Mouse (Mus musculus) liver, embryonic 15.5 days (tissue): ENCODE results near the gene Notch3. TPM values are rescaled to one million over a fixed set of nuclear protein-coding genes. Genes with fewer than 3 reads are reported as not detected.

Source experiments
- ATAC-seq: fragments of 200-750 bp; cut with Nextera tagmentation; 2 replicates; pipeline ENCODE4 v1.8.0; 2017; ENCODE audit warnings: moderate number of reproducible peaks, mild to moderate bottlenecking, moderate library complexity; ENCODE audit not compliant: insufficient read depth
- H3K27ac ChIP-seq: fragments of 300-500 bp; sonication (generic); replicated peaks from 2 replicates; pipeline ENCODE4 v1.5.1; 2015; ENCODE audit warnings: mild to moderate bottlenecking, inconsistent platforms
- H3K27me3 ChIP-seq: fragments of 300-500 bp; sonication (generic); 2 replicates; pipeline ENCODE4 v1.6.1; 2015; ENCODE audit warnings: mild to moderate bottlenecking, inconsistent platforms
- H3K36me3 ChIP-seq: fragments of 300-500 bp; sonication (generic); replicated peaks from 2 replicates; pipeline ENCODE4 v1.6.1; 2015; ENCODE audit warnings: moderate library complexity, mild to moderate bottlenecking, inconsistent platforms
- H3K4me1 ChIP-seq: fragments of 300-500 bp; sonication (generic); replicated peaks from 2 replicates; pipeline ENCODE4 v1.6.1; 2015; ENCODE audit warnings: inconsistent platforms
- H3K4me2 ChIP-seq: fragments of 300-500 bp; sonication (generic); 2 replicates; pipeline ENCODE4 v1.6.1; 2015; ENCODE audit warnings: moderate library complexity, mild to moderate bottlenecking, inconsistent platforms
- H3K4me3 ChIP-seq: fragments of 300-500 bp; sonication (generic); replicated peaks from 2 replicates; pipeline ENCODE4 v1.5.1; 2015; ENCODE audit warnings: mild to moderate bottlenecking, inconsistent platforms
- H3K9ac ChIP-seq: fragments of 300-500 bp; sonication (generic); 2 replicates; pipeline ENCODE4 v1.6.1; 2015; ENCODE audit warnings: moderate library complexity, mild to moderate bottlenecking, inconsistent platforms
- H3K9me3 ChIP-seq: fragments of 300-500 bp; sonication (generic); replicated peaks from 2 replicates; pipeline ENCODE4 v1.6.1; 2016; ENCODE audit warnings: inconsistent platforms
- WGBS: fragments of 180-500 bp; shearing (Covaris S2); methylation state at CpG from one replicate; pipeline ENCODE4 v1.1.7; 2015; ENCODE audit warnings: mixed read lengths; ENCODE audit not compliant: insufficient replicate concordance; 5-methylcytosine and 5-hydroxymethylcytosine counted together
- polyA plus RNA-seq: library from polyadenylated mRNA; unstranded; fragments of >200 nt; fragmentation: Nextera tagmentation; extraction: Ambion mirVana; gene quantifications from 2 replicates; pipeline ENCODE4 v1.2.1, GENCODE M21; 2015

Gene Notch3
- polyA plus RNA-seq, 1 experiment from 2014 or later = 0.50 TPM

DNA sequence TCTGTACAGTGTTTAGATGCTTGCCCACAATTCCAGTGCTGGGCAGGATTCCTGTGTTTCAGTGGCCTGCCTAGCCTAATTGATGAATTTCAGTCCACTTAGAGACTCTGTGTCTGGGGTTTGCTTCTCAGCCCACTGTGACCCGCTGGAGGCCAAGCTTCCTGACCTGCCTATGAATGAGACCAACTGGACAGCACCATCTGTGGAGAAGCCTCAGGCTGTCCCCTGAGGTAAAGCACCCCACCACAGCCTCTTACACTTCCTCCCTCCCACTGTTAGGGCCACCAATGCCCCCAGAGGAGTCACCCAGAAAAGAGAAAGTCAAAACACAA lies 75.7 kb downstream of the Notch3 start:
- Histone ChIP-seq H3K4me2 (peak overlapping the region; percentile 81), H3K4me3 (peak overlapping the region; percentile 56), H3K27ac (peak overlapping the region; percentile 96), H3K27me3 (no peaks in the 10 kb centered on the region), H3K4me1 (peaks cover 53% of the 10 kb centered on the region), H3K9ac (peak overlapping the region; percentile 59), H3K9me3 (no peaks in the 10 kb centered on the region), H3K36me3 (no peaks in the 10 kb centered on the region)
- 19% methylated on average over 1 of the region's 1 CpGs for WGBS
- no peak for ATAC-seq

GRCm38 (mm10) chr17:32087069-32087468 lies 79.6 kb downstream of the Notch3 start:
- no peak overlapping the region for H3K27ac ChIP-seq
- no peaks in the 10 kb centered on the region for H3K27me3 ChIP-seq
- H3K36me3 ChIP-seq = no peaks in the 10 kb centered on the region
- 88% methylated on average over 2 of the region's 2 CpGs for WGBS
- no peaks in the 10 kb centered on the region for H3K9me3 ChIP-seq
- no peak for ATAC-seq
- no peak overlapping the region for H3K4me3 ChIP-seq
- H3K9ac ChIP-seq = no peak overlapping the region
- H3K4me1 ChIP-seq = peaks cover 34% of the 10 kb centered on the region
- no peak overlapping the region for H3K4me2 ChIP-seq

GRCm38 (mm10) chr17:32083351-32083750 lies 83.3 kb downstream of the Notch3 start:
- WGBS = 84% methylated on average over 2 of the region's 2 CpGs
- no peaks in the 10 kb centered on the region for H3K36me3 ChIP-seq
- H3K9me3 ChIP-seq = no peaks in the 10 kb centered on the region
- no peak for ATAC-seq
- H3K27ac ChIP-seq = no peak overlapping the region
- H3K27me3 ChIP-seq = no peaks in the 10 kb centered on the region; the same call in 1 of the 2 replicates
- no peak overlapping the region for H3K4me2 ChIP-seq
- H3K4me3 ChIP-seq = no peak overlapping the region
- H3K4me1 ChIP-seq = peaks cover 12% of the 10 kb centered on the region
- no peak overlapping the region for H3K9ac ChIP-seq

GRCm38 (mm10) chr17:32075164-32075563 lies 91.5 kb downstream of the Notch3 start:
- no peak for ATAC-seq

GRCm38 (mm10) chr17:32074658-32075057 lies 92.0 kb downstream of the Notch3 start:
- Histone ChIP-seq H3K9ac (no peak overlapping the region), H3K27me3 (no peaks in the 10 kb centered on the region; the same call in 1 of the 2 replicates), H3K4me2 (no peak overlapping the region), H3K36me3 (no peaks in the 10 kb centered on the region), H3K4me3 (no peak overlapping the region), H3K9me3 (no peaks in the 10 kb centered on the region), H3K4me1 (peaks cover 22% of the 10 kb centered on the region; the same call in 1 of the 2 replicates), H3K27ac (no peak overlapping the region)
- no peak for ATAC-seq
- 52% methylated on average over 4 of the region's 4 CpGs for WGBS

More at GRCm38 (mm10) chr17:32075164-32075563, 91.5 kb downstream of the Notch3 start:
- Histone ChIP-seq H3K4me1 (peaks cover 22% of the 10 kb centered on the region; the same call in 1 of the 2 replicates), H3K27me3 (no peaks in the 10 kb centered on the region; the same call in 1 of the 2 replicates), H3K9ac (no peak overlapping the region), H3K9me3 (no peaks in the 10 kb centered on the region), H3K4me3 (no peak overlapping the region), H3K27ac (no peak overlapping the region), H3K36me3 (no peaks in the 10 kb centered on the region), H3K4me2 (no peak overlapping the region)
- WGBS = 3% methylated on average over 2 of the region's 2 CpGs

DNA sequence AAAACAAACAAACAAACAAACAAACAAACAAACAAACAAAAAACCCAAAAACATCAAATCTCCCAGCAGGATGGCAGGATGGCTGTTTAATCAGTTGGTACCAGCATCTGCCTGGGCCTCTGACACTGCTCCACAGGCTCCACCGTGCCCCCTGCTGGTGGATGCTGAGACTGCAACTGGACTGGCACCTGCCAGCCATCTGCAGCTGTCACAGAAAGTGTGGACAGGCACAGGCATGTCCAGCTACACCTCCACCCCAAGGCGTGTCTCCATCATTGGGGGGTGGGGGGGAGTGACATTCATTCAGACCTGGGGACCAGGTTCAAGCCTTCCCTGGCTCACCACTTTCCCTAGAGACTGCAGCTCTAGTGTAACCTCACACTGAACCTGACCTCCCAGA lies 93.3 kb downstream of the Notch3 start:
- no peaks in the 10 kb centered on the region for H3K36me3 ChIP-seq
- H3K9me3 ChIP-seq = no peaks in the 10 kb centered on the region
- no peak overlapping the region for H3K27ac ChIP-seq
- no peak for ATAC-seq
- H3K9ac ChIP-seq = no peak overlapping the region
- no peak overlapping the region for H3K4me2 ChIP-seq
- H3K4me1 ChIP-seq = peaks cover 32% of the 10 kb centered on the region; the same call in 1 of the 2 replicates
- no peak overlapping the region for H3K4me3 ChIP-seq
- no peaks in the 10 kb centered on the region for H3K27me3 ChIP-seq
- 0% methylated on average over 2 of the region's 2 CpGs for WGBS

Other genes with a start within 250 kb of the Notch3 start
- 17.4 and 19.7 TPM in 2 replicates for gene Rrp1b, start 130.8 kb downstream of the Notch3 start, polyA plus RNA-seq
- 0.12 and 0.21 TPM in 2 replicates for gene Hsf2bp, start 130.5 kb downstream of the Notch3 start, polyA plus RNA-seq
- gene Ephx3, start 22.7 kb upstream of the Notch3 start, polyA plus RNA-seq = 0.05 and 0.10 TPM in 2 replicates
- 31.5 and 34.7 TPM in 2 replicates for gene Brd4, start 117.9 kb upstream of the Notch3 start, polyA plus RNA-seq
- 29.1 and 32.3 TPM in 2 replicates for gene Akap8, start 154.4 kb upstream of the Notch3 start, polyA plus RNA-seq
- 36.1 and 39.1 TPM in 2 replicates for gene Akap8l, start 183.8 kb upstream of the Notch3 start, polyA plus RNA-seq
- gene Wiz, start 222.6 kb upstream of the Notch3 start, polyA plus RNA-seq = 6.2 and 6.7 TPM in 2 replicates
- gene Rasal3, start 236.7 kb upstream of the Notch3 start, polyA plus RNA-seq = 2.4 and 4.0 TPM in 2 replicates